Mouse (Mus musculus): ENCODE data around the gene Igsf21. TPM values are rescaled to one million over a fixed set of nuclear protein-coding genes. Genes with fewer than 3 reads are reported as not detected.

Gene Igsf21
- polyA plus RNA-seq, 1 experiment from 2014 or later, result 1.00 TPM

GRCm38 (mm10) chr4:140089676-140090075, 156.9 kb downstream of the Igsf21 start:
- peaks cover 3% of the 10 kb centered on the region; the same call in 1 of the 2 replicates for H3K4me1 ChIP-seq
- H3K27me3 ChIP-seq, result 0 out of 2 replicates have a peak, but pooled peaks cover 4% of the 10 kb centered on the region
- no peak for ATAC-seq (ENCODE audit: insufficient number of reproducible peaks, insufficient read depth, low FRiP score, low TSS enrichment, low read depth)
- 87% methylated on average over 4 of the region's 4 CpGs for WGBS
- H3K9ac ChIP-seq, result no peak overlapping the region
- no peak overlapping the region for H3K4me2 ChIP-seq
- H3K27ac ChIP-seq, result no peak overlapping the region
- no peaks in the 10 kb centered on the region for H3K36me3 ChIP-seq
- H3K4me3 ChIP-seq, result no peak overlapping the region
- no peaks in the 10 kb centered on the region for H3K9me3 ChIP-seq

DNA sequence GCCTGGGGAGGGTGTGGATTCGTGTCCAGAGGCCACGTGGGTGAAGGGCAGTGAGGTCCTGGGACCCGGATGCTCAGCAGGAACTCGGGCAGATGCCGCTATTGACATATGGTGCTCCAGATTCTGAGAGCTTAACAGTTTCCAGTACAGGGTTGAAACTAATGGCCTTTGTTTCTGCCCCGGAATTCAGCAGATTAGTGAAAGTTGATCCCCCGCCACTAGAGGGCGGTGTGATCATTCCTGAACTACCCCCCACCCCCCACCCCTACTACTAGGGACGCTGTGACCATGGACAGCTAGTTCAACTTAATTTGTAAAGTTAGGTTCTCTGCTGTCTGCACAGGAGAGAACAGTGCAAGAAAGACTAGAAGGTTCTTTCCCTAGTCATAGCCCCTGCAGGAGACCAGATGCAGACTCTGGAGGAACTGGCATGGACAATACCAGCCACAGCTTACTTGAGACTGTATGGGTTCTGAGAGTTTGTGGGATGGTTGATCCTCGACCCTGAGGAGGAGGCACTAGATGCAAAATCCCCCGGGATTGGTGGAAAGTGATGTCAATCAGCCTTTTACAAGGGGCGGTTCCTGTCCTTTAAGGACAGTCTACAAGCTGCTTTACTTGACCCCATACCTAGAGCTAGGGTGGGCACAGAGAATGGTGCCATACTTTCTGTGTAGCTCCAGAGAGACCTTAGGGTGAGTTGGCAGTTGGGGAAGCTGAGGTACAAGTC, 157.7 kb downstream of the Igsf21 start:
- H3K4me2 ChIP-seq, result no peak overlapping the region
- no peaks in the 10 kb centered on the region for H3K9me3 ChIP-seq
- 80% methylated on average over 12 of the region's 12 CpGs for WGBS

GRCm38 (mm10) chr4:140086192-140086591, 160.4 kb downstream of the Igsf21 start:
- no peak overlapping the region for H3K4me2 ChIP-seq
- H3K36me3 ChIP-seq, result no peaks in the 10 kb centered on the region
- no peaks in the 10 kb centered on the region for H3K9me3 ChIP-seq
- H3K27ac ChIP-seq, result no peak overlapping the region
- WGBS, result 61% methylated on average over 7 of the region's 7 CpGs
- peaks cover 8% of the 10 kb centered on the region; the same call in 1 of the 2 replicates for H3K4me1 ChIP-seq
- no peak overlapping the region for H3K4me3 ChIP-seq
- no peak overlapping the region for H3K9ac ChIP-seq
- peaks cover 7% of the 10 kb centered on the region; the same call in 1 of the 2 replicates for H3K27me3 ChIP-seq
- no peak for ATAC-seq (ENCODE audit: insufficient number of reproducible peaks, insufficient read depth, low FRiP score, low TSS enrichment, low read depth)

More for the DNA sequence above, 157.7 kb downstream of the Igsf21 start:
- 0 out of 2 replicates have a peak, but pooled peaks cover under 1% of the 10 kb centered on the region for H3K27me3 ChIP-seq
- peaks cover 7% of the 10 kb centered on the region; the same call in 1 of the 2 replicates for H3K4me1 ChIP-seq
- no peaks in the 10 kb centered on the region for H3K36me3 ChIP-seq
- H3K27ac ChIP-seq, result no peak overlapping the region
- H3K4me3 ChIP-seq, result no peak overlapping the region
- H3K9ac ChIP-seq, result no peak overlapping the region
- no peak for ATAC-seq (ENCODE audit: insufficient number of reproducible peaks, insufficient read depth, low FRiP score, low TSS enrichment, low read depth)

DNA sequence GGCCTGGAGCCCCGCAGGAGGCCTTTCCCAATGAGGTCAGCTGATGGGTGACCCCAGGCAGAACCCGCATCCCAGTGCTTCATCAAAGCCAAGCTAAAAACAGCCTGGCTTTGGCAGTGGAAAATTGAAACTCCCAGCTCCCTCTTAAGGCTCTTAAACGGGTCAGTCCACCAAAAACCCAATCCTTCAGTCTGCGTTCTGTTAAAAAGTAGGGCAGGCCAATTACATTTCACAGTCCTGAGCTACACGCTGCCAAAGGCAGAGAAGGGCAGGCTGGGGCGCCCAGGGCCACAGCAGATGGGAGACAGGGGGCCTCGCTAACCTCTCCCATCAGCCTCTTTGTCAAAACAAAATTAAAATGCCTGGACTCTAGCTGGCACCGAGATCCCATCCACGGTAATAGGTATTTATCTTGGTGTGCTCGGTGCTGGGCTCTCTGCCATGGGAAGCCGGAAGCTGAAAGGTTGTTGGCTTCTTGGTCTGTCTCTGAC, 162.0 kb downstream of the Igsf21 start:
- no peak overlapping the region for H3K9ac ChIP-seq
- no peaks in the 10 kb centered on the region for H3K36me3 ChIP-seq
- H3K4me1 ChIP-seq, result peaks cover 8% of the 10 kb centered on the region; the same call in 1 of the 2 replicates
- no peak overlapping the region; the same call in 1 of the 2 replicates for H3K27ac ChIP-seq
- H3K9me3 ChIP-seq, result no peaks in the 10 kb centered on the region
- peaks cover 7% of the 10 kb centered on the region; the same call in 1 of the 2 replicates for H3K27me3 ChIP-seq
- H3K4me3 ChIP-seq, result no peak overlapping the region
- peak; percentile 56; the same call in 1 of the 2 replicates for ATAC-seq (ENCODE audit: insufficient number of reproducible peaks, insufficient read depth, low FRiP score, low TSS enrichment, low read depth)
- 43% methylated on average over 11 of the region's 11 CpGs for WGBS
- no peak overlapping the region for H3K4me2 ChIP-seq

DNA sequence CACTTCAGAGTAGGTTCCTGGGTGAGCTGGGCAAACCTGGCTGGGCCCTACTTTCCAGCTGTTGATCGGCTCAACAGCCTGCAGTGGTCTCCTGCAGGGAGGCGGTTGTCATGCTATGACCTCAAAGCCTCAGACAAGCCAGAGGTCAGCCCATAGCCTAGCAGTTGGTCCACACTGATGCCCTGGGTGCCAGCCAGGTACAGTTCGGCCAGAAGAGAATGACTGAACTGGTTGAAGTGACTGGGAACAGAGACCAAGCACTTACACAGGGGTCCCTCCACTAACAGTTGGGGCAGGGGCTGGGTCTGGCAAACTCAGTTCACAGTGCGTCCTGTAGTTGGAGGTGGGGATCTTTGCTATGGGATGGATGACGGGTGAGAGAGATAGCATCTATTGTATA, 162.5 kb downstream of the Igsf21 start:
- no peak for ATAC-seq (ENCODE audit: insufficient number of reproducible peaks, insufficient read depth, low FRiP score, low TSS enrichment, low read depth)
- Histone ChIP-seq H3K27ac (no peak overlapping the region; the same call in none of the 2 replicates), H3K9ac (no peak overlapping the region), H3K27me3 (peaks cover 7% of the 10 kb centered on the region; the same call in 1 of the 2 replicates), H3K36me3 (no peaks in the 10 kb centered on the region), H3K9me3 (no peaks in the 10 kb centered on the region), H3K4me1 (peaks cover 8% of the 10 kb centered on the region; the same call in 1 of the 2 replicates), H3K4me2 (no peak overlapping the region), H3K4me3 (no peak overlapping the region)
- WGBS, result 80% methylated on average over 5 of the region's 5 CpGs

- WGBS, result 83% methylated on average over 5 of the region's 5 CpGs
- Histone ChIP-seq H3K4me1 (peaks cover 10% of the 10 kb centered on the region), H3K4me2 (no peak overlapping the region), H3K4me3 (no peak overlapping the region), H3K36me3 (no peaks in the 10 kb centered on the region), H3K9ac (no peak overlapping the region), H3K27ac (no peak overlapping the region), H3K9me3 (no peaks in the 10 kb centered on the region), H3K27me3 (peaks cover 7% of the 10 kb centered on the region; the same call in 1 of the 2 replicates)
- no peak for ATAC-seq (ENCODE audit: insufficient number of reproducible peaks, insufficient read depth, low FRiP score, low TSS enrichment, low read depth)
Observed at GRCm38 (mm10) chr4:140078416-140078815, 168.2 kb downstream of the Igsf21 start.

- no peak for ATAC-seq (ENCODE audit: insufficient number of reproducible peaks, insufficient read depth, low FRiP score, low TSS enrichment, low read depth)
- H3K36me3 ChIP-seq, result no peaks in the 10 kb centered on the region
- no peaks in the 10 kb centered on the region for H3K9me3 ChIP-seq
- no peak overlapping the region for H3K4me3 ChIP-seq
- no peak overlapping the region for H3K4me2 ChIP-seq
- no peak overlapping the region for H3K27ac ChIP-seq
- peaks cover 10% of the 10 kb centered on the region for H3K4me1 ChIP-seq
- H3K27me3 ChIP-seq, result peaks cover 8% of the 10 kb centered on the region
- 52% methylated on average over 8 of the region's 8 CpGs for WGBS
- no peak overlapping the region for H3K9ac ChIP-seq
Observed at GRCm38 (mm10) chr4:140077615-140078014, 169.0 kb downstream of the Igsf21 start.

DNA sequence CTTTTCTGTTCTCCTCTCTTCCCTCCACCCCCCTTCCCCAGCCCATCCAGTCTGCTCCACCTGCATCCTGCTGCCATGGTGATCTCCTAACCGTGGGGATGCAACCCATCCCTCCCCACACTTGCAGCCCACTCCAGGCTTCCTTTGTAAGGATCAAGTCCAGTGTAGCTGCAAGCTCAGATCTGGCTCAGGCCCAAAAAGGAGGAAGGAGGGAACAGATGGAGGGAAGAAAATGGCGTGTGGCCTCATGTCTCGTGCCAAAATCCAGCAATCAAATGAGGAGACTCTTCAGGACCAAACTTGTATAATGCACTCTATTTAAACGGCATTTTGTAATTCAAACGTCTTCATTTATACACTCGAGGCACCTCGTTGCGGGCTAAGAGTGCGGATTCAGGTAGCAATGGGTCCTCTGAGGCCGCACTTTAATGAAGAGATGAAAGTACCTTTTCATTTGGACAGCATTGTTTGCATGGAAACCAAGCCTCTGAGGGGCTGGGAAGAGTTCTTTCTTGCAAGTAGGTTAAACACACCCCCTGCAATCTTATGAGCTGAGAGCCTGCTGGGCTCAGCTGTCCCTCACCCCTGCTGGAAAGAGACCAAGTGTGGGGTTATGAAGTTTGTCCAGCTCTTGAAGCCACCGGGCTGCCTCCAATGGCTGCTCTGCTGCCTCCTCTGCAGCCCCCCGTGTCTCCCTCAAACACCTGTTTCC, 169.6 kb downstream of the Igsf21 start:
- H3K9me3 ChIP-seq, result no peaks in the 10 kb centered on the region
- no peak overlapping the region for H3K27ac ChIP-seq
- peaks cover 10% of the 10 kb centered on the region for H3K4me1 ChIP-seq
- H3K36me3 ChIP-seq, result no peaks in the 10 kb centered on the region
- no peak overlapping the region for H3K4me3 ChIP-seq
- WGBS, result 72% methylated on average over 12 of the region's 12 CpGs
- H3K9ac ChIP-seq, result no peak overlapping the region
- H3K4me2 ChIP-seq, result no peak overlapping the region
- no peak for ATAC-seq (ENCODE audit: insufficient number of reproducible peaks, insufficient read depth, low FRiP score, low TSS enrichment, low read depth)
- peaks cover 10% of the 10 kb centered on the region for H3K27me3 ChIP-seq

DNA sequence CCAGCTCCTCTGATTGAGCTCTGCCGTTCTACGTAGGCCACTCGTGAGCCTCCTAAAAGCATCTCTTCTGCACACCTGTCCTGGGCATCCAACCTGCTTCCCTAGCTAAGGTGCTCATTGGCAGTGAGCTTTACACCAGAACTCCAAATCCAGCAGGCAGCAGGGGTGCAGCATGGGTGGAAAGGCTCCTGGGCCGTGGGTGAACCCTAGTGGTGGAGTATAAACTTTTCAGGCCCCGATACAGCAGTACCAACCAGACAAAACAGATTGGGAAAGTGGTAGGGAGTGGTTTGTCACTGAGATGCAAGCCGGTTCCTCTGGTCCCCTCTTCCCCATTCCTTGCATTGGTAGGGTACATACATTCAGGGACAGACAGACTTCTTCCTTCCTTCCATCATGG, 170.2 kb downstream of the Igsf21 start:
- WGBS, result 70% methylated on average over 6 of the region's 6 CpGs

DNA sequence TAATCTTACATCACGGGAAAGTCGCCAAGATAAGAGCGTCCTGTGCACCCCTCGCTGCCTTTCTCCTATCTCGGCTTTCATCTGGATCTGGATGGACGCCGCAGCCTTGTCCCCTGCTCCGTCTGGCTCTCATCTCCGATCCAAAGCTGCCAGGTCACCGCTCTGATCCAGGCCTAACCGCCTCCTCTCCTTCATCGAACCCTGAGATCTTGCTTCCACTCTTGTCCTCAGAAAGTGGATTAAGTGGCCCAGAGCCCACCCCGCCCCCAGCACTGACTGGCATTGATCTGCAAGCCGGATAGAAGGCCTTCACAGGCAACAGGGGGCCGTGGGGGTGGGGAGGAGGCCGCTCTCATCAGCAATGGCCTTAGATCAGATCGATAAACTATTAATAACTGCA, 175.5 kb downstream of the Igsf21 start:
- Histone ChIP-seq H3K9ac (no peak overlapping the region), H3K4me2 (no peak overlapping the region), H3K9me3 (0 out of 2 replicates have a peak, but pooled peaks cover 3% of the 10 kb centered on the region), H3K27ac (no peak overlapping the region), H3K4me3 (no peak overlapping the region), H3K36me3 (no peaks in the 10 kb centered on the region), H3K27me3 (peaks cover 36% of the 10 kb centered on the region), H3K4me1 (no peaks in the 10 kb centered on the region; the same call in 1 of the 2 replicates)
- WGBS, result 23% methylated on average over 17 of the region's 17 CpGs
- no peak for ATAC-seq (ENCODE audit: insufficient number of reproducible peaks, insufficient read depth, low FRiP score, low TSS enrichment, low read depth)

More for the DNA sequence above, 170.2 kb downstream of the Igsf21 start:
- ATAC-seq (ENCODE audit: insufficient number of reproducible peaks, insufficient read depth, low FRiP score, low TSS enrichment, low read depth), result no peak
- peaks cover 13% of the 10 kb centered on the region for H3K27me3 ChIP-seq
- peaks cover 10% of the 10 kb centered on the region for H3K4me1 ChIP-seq
- H3K4me3 ChIP-seq, result no peak overlapping the region
- H3K9me3 ChIP-seq, result no peaks in the 10 kb centered on the region
- H3K36me3 ChIP-seq, result no peaks in the 10 kb centered on the region
- no peak overlapping the region for H3K4me2 ChIP-seq
- H3K27ac ChIP-seq, result no peak overlapping the region
- H3K9ac ChIP-seq, result no peak overlapping the region

- Histone ChIP-seq H3K36me3 (no peaks in the 10 kb centered on the region), H3K4me1 (no peaks in the 10 kb centered on the region; the same call in 1 of the 2 replicates), H3K9ac (no peak overlapping the region), H3K9me3 (0 out of 2 replicates have a peak, but pooled peaks cover 3% of the 10 kb centered on the region), H3K27me3 (peaks cover 36% of the 10 kb centered on the region), H3K4me2 (no peak overlapping the region), H3K4me3 (no peak overlapping the region), H3K27ac (no peak overlapping the region)
- WGBS, result 34% methylated on average over 10 of the region's 10 CpGs
- ATAC-seq (ENCODE audit: insufficient number of reproducible peaks, insufficient read depth, low FRiP score, low TSS enrichment, low read depth), result no peak
Observed at GRCm38 (mm10) chr4:140070331-140070652, 176.3 kb downstream of the Igsf21 start.

Data from embryonic facial prominence, embryonic 13.5 days (tissue).